Mouse (Mus musculus): ENCODE data around the gene Zfp354c. TPM values are rescaled to one million over a fixed set of nuclear protein-coding genes. Genes with fewer than 3 reads are reported as not detected.
A peak's percentile ranks its signal among the peaks of the same experiment; 100 is the strongest.

Zfp354c gene
- polyA plus RNA-seq, 1 experiment from 2014 or later: 23.9 TPM

- no peak for ATAC-seq (ENCODE audit: borderline replicate concordance, extremely low read depth, low FRiP score, low TSS enrichment)
- no peak overlapping the region for H3K9ac ChIP-seq
- no peak overlapping the region for H3K4me2 ChIP-seq
- no peak overlapping the region for H3K27ac ChIP-seq
- H3K27me3 ChIP-seq: no peaks in the 10 kb centered on the region
- no peaks in the 10 kb centered on the region for H3K4me1 ChIP-seq
- H3K36me3 ChIP-seq: no peaks in the 10 kb centered on the region
- no peaks in the 10 kb centered on the region for H3K9me3 ChIP-seq
- no peak overlapping the region for H3K4me3 ChIP-seq
These were observed 28.7 kb downstream of the Zfp354c start for GRCm38 (mm10) chr11:50798836-50799235.

DNA sequence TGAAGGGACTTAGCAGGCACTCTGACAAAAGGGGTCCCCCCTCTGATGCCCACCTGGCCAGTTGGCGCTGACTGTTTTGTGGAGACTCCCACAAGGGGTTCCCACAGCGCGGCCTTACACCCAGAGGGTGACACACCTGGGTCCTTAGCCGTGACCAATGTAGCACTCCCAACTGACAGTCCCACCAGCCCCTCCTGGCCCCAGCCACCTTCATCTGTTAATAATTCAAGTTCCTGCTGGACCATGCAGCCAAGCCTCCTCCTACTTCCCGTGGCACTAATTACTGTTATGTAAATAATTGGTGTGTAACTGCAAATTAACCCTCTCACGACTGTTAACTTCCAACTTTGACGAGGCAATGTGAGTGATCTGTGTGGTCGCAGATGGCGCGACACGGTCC lies 29.9 kb downstream of the Zfp354c start:
- no peaks in the 10 kb centered on the region for H3K9me3 ChIP-seq
- no peaks in the 10 kb centered on the region for H3K36me3 ChIP-seq
- H3K9ac ChIP-seq: no peak overlapping the region
- no peaks in the 10 kb centered on the region for H3K4me1 ChIP-seq
- no peak for ATAC-seq (ENCODE audit: borderline replicate concordance, extremely low read depth, low FRiP score, low TSS enrichment)
- no peak overlapping the region for H3K4me3 ChIP-seq
- no peak overlapping the region for H3K4me2 ChIP-seq
- H3K27ac ChIP-seq: no peak overlapping the region
- WGBS: 67% methylated on average over 11 of the region's 11 CpGs
- H3K27me3 ChIP-seq: no peaks in the 10 kb centered on the region

DNA sequence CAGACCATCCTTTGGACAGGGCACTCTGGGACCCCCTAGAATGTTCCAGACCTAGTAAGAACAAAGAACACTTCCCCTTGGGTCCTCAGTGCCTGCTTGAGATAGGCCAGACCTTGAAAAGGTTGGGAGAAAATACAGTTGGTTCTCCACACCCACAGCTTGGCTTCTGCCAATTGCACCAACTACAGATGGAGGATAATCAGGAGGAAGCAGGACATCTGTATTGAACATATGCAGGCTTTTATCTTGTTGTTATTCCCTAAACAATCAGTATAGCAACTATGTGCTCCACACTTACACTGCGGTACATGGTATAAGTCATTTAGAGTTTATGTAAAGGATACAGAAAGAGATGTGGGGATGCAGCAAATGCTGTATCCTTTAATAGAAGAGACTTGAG lies 56.5 kb downstream of the Zfp354c start:
- Histone ChIP-seq H3K9me3 (no peaks in the 10 kb centered on the region), H3K4me1 (0 out of 2 replicates have a peak, but pooled peaks cover 2% of the 10 kb centered on the region), H3K4me3 (no peak overlapping the region), H3K27me3 (no peaks in the 10 kb centered on the region), H3K27ac (no peak overlapping the region), H3K4me2 (no peak overlapping the region), H3K36me3 (no peaks in the 10 kb centered on the region), H3K9ac (no peak overlapping the region)
- WGBS: 93% methylated on average over 1 of the region's 1 CpGs
- ATAC-seq (ENCODE audit: borderline replicate concordance, extremely low read depth, low FRiP score, low TSS enrichment): no peak

GRCm38 (mm10) chr11:50768995-50769749 lies 58.4 kb downstream of the Zfp354c start:
- no peaks in the 10 kb centered on the region for H3K36me3 ChIP-seq
- 0 out of 2 replicates have a peak, but pooled peaks cover 2% of the 10 kb centered on the region for H3K4me1 ChIP-seq
- 9% methylated on average over 14 of the region's 14 CpGs for WGBS
- peak overlapping the region; percentile 46 for H3K4me2 ChIP-seq
- H3K4me3 ChIP-seq: peak overlapping the region; percentile 6; the same call in 1 of the 2 replicates
- H3K27me3 ChIP-seq: no peaks in the 10 kb centered on the region
- no peak overlapping the region for H3K9ac ChIP-seq
- no peaks in the 10 kb centered on the region for H3K9me3 ChIP-seq
- no peak overlapping the region for H3K27ac ChIP-seq
- ATAC-seq (ENCODE audit: borderline replicate concordance, extremely low read depth, low FRiP score, low TSS enrichment): peak; percentile 80

DNA sequence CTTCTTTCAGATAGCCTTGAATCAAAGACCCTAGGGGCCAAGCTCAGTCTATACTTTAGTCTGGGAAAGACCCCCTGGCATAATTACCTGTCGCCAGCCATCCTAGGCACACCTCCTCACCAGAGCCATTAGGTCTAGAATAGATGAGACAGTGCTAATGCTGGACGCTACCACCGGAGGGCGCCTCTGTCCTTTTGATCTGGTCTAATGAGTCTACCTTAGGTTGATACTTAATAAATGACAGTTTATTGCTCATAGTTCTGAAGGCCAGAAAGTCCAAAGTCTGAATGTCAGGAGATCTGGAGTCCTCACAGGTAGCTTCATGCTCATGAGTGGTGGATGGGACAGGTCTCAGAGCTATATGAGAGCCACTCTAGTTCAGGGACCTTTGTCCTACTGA lies 60.5 kb downstream of the Zfp354c start:
- Histone ChIP-seq H3K4me3 (no peak overlapping the region), H3K4me2 (no peak overlapping the region), H3K4me1 (0 out of 2 replicates have a peak, but pooled peaks cover 2% of the 10 kb centered on the region), H3K36me3 (no peaks in the 10 kb centered on the region), H3K9me3 (no peaks in the 10 kb centered on the region), H3K27me3 (no peaks in the 10 kb centered on the region), H3K9ac (no peak overlapping the region), H3K27ac (no peak overlapping the region)
- ATAC-seq (ENCODE audit: borderline replicate concordance, extremely low read depth, low FRiP score, low TSS enrichment): no peak
- 16% methylated on average over 4 of the region's 4 CpGs for whole genome bisulfite sequencing

- H3K36me3 ChIP-seq: no peaks in the 10 kb centered on the region
- H3K27ac ChIP-seq: no peak overlapping the region
- no peaks in the 10 kb centered on the region for H3K9me3 ChIP-seq
- no peaks in the 10 kb centered on the region for H3K27me3 ChIP-seq
- H3K9ac ChIP-seq: no peak overlapping the region
- 74% methylated on average over 7 of the region's 7 CpGs for WGBS
- H3K4me3 ChIP-seq: no peak overlapping the region
- ATAC-seq (ENCODE audit: borderline replicate concordance, extremely low read depth, low FRiP score, low TSS enrichment): no peak
- no peak overlapping the region for H3K4me2 ChIP-seq
- H3K4me1 ChIP-seq: 0 out of 2 replicates have a peak, but pooled peaks cover 2% of the 10 kb centered on the region
These were observed 61.1 kb downstream of the Zfp354c start for GRCm38 (mm10) chr11:50766461-50766860.

Other genes starting within 250 kb of the Zfp354c start
- 12.5 and 13.5 TPM in 2 replicates for gene Adamts2, start 225.6 kb downstream of the Zfp354c start, polyA plus RNA-seq (2015; fragmentation: Nextera tagmentation; extraction: Ambion mirVana)
- gene Zfp879, start 13.8 kb upstream of the Zfp354c start, polyA plus RNA-seq (2015; fragmentation: Nextera tagmentation; extraction: Ambion mirVana): 0.53 and 0.85 TPM in 2 replicates
- gene Grm6, start 23.0 kb upstream of the Zfp354c start, polyA plus RNA-seq (2015; fragmentation: Nextera tagmentation; extraction: Ambion mirVana): 0.04 TPM in 1 of 2 replicates, not detected in the other
- 8.1 and 9.2 TPM in 2 replicates for gene Zfp454, start 59.9 kb upstream of the Zfp354c start, polyA plus RNA-seq (2015; fragmentation: Nextera tagmentation; extraction: Ambion mirVana)
- 13.0 and 13.3 TPM in 2 replicates for gene Zfp2, start 88.4 kb upstream of the Zfp354c start, polyA plus RNA-seq (2015; fragmentation: Nextera tagmentation; extraction: Ambion mirVana)
- 1.3 and 1.4 TPM in 2 replicates for gene Zfp354b, start 103.9 kb upstream of the Zfp354c start, polyA plus RNA-seq (2015; fragmentation: Nextera tagmentation; extraction: Ambion mirVana)
- gene 4933414I15Rik, start 116.0 kb upstream of the Zfp354c start, polyA plus RNA-seq (2015; fragmentation: Nextera tagmentation; extraction: Ambion mirVana): not detected in 2 replicates
- gene Prop1, start 126.0 kb upstream of the Zfp354c start, polyA plus RNA-seq (2015; fragmentation: Nextera tagmentation; extraction: Ambion mirVana): not detected in 2 replicates
- gene Olfr1378, start 138.8 kb upstream of the Zfp354c start, polyA plus RNA-seq (2015; fragmentation: Nextera tagmentation; extraction: Ambion mirVana): not detected in 2 replicates
- not detected in 2 replicates for gene Olfr1377, start 154.2 kb upstream of the Zfp354c start, polyA plus RNA-seq (2015; fragmentation: Nextera tagmentation; extraction: Ambion mirVana)
- not detected in 2 replicates for gene Olfr51, start 175.9 kb upstream of the Zfp354c start, polyA plus RNA-seq (2015; fragmentation: Nextera tagmentation; extraction: Ambion mirVana)
- gene Olfr54, start 186.5 kb upstream of the Zfp354c start, polyA plus RNA-seq (2015; fragmentation: Nextera tagmentation; extraction: Ambion mirVana): not detected in 2 replicates
- not detected in 2 replicates for gene Olfr1375, start 220.4 kb upstream of the Zfp354c start, polyA plus RNA-seq (2015; fragmentation: Nextera tagmentation; extraction: Ambion mirVana)
- gene Zfp354a, start 231.5 kb upstream of the Zfp354c start, polyA plus RNA-seq (2015; fragmentation: Nextera tagmentation; extraction: Ambion mirVana): 7.8 and 10.2 TPM in 2 replicates